Mouse (Mus musculus) midbrain, embryonic 12.5 days (tissue): ENCODE measurements at regions not wholly inside any gene's neighbourhood (a gene's known extent, or its start where the extent isn't known, plus 50 kb on each side); places are given as distances from the start of the nearest gene placed in this dataset.

Experiments
- ATAC-seq: fragments of 200-750 bp; cut with Nextera tagmentation; 2 replicates; pipeline ENCODE4 v1.8.0; 2017; ENCODE audit warnings: low read depth, moderate TSS enrichment, moderate library complexity; ENCODE audit not compliant: low FRiP score
- H3K27ac ChIP-seq: fragments of 300-500 bp; sonication (generic); replicated peaks from 2 replicates; pipeline ENCODE4 v1.5.1; 2016; ENCODE audit warnings: mild to moderate bottlenecking
- H3K27me3 ChIP-seq: fragments of 300-500 bp; sonication (generic); 2 replicates; pipeline ENCODE4 v1.6.1; 2016; ENCODE audit warnings: mild to moderate bottlenecking
- H3K36me3 ChIP-seq: fragments of 300-500 bp; sonication (generic); 2 replicates; pipeline ENCODE4 v1.6.1; 2016
- H3K4me1 ChIP-seq: fragments of 300-500 bp; sonication (generic); 2 replicates; pipeline ENCODE4 v1.6.1; 2016
- H3K4me2 ChIP-seq: fragments of 300-500 bp; sonication (generic); replicated peaks from 2 replicates; pipeline ENCODE4 v1.6.1; 2016; ENCODE audit warnings: mild to moderate bottlenecking, moderate library complexity
- H3K4me3 ChIP-seq: fragments of 300-500 bp; sonication (generic); 2 replicates; pipeline ENCODE4 v1.5.1; 2016; ENCODE audit warnings: mild to moderate bottlenecking
- H3K9ac ChIP-seq: fragments of 300-500 bp; sonication (generic); replicated peaks from 2 replicates; pipeline ENCODE4 v1.6.1; 2016; ENCODE audit warnings: mild to moderate bottlenecking, moderate library complexity
- H3K9me3 ChIP-seq: fragments of 300-500 bp; sonication (generic); 2 replicates; pipeline ENCODE4 v1.6.1; 2016; ENCODE audit warnings: mild to moderate bottlenecking
- WGBS: fragments of 180-500 bp; shearing (Covaris S2); methylation state at CpG from one replicate; pipeline ENCODE4 v1.1.7; 2016; 5-methylcytosine and 5-hydroxymethylcytosine counted together

DNA sequence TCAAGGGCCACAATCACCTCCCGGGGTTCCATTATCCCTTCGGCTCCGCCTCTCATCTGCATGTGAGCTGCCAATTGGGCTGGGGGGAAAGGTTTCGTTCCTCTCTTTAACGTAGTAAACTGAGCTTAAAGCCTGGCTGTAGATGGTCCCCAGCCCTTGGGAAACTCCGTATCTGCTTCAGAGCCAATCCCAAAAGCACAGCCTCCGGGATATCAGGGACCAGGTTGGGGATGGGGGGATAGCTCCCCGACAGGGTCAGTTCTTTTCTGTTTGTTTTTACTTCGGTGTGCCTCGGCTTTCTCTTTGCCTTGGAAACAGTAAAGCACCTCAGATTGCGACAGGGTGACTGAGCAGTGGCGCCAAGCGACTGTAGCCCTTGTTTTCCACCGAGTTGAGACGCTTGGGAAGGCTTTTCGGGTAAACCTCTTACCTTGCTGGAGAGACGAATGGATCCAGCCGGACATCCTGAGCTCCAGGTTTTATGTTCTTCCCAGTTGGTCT is 64.5 kb downstream of the Tfap2c start:
- WGBS = under 1% methylated on average over 18 of the region's 18 CpGs
- Histone ChIP-seq H3K9me3 (no peaks in the 10 kb centered on the region), H3K36me3 (no peaks in the 10 kb centered on the region), H3K9ac (peak overlapping the region; percentile 16), H3K27ac (no peak overlapping the region), H3K4me2 (peak overlapping the region; percentile 53), H3K27me3 (peaks cover 31% of the 10 kb centered on the region), H3K4me3 (peak overlapping the region; percentile 29), H3K4me1 (peaks cover 20% of the 10 kb centered on the region)
- ATAC-seq = no peak

DNA sequence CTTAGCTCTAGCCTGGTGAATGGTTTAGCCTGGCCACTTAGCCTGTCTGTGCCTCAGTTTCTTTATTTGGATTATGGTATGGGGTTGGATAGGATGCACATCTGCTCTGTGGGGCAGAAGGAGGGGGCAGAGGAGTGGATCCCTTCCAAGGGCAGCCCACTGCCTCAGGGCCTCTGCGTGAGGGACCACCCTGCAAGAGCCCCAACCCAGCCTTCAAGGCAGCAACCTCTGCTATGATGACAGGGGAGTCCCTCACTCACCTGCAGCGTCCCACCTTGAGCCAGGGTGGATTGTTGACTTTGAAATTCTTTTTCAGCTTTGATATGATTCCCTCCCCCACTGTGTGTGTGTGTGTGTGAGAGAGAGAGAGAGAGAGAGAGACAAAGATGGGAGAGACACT is 65.8 kb downstream of the Tfap2c start:
- Histone ChIP-seq H3K4me3 (no peak overlapping the region), H3K4me1 (peaks cover 20% of the 10 kb centered on the region), H3K27ac (no peak overlapping the region), H3K27me3 (peaks cover 31% of the 10 kb centered on the region), H3K9me3 (no peaks in the 10 kb centered on the region), H3K4me2 (no peak overlapping the region), H3K9ac (no peak overlapping the region), H3K36me3 (no peaks in the 10 kb centered on the region)
- 0 out of 2 replicates have a peak, but pooled peaks have one; percentile 52 for ATAC-seq
- 41% methylated on average over 2 of the region's 2 CpGs for WGBS

DNA sequence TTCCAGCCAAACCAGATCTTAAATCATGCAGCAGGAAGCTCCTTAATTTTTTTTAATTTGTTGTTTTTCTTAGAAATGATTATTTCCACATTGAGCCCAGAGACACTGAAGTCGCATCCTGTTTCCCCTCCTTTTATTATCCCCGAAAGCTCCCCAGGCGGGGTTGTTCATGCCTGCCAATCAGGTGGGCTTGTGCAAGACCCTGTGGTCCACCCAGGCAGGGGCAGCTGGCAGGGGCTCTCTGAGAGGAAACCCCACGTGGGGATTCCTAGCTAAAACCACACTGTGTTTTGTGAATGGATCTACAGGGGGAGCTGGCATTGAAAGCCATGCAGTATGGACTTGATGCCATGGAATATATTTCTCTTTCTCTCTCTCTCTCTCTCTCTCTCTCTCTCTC is 66.2 kb downstream of the Tfap2c start:
- 0 out of 2 replicates have a peak, but pooled peaks have one; percentile 23 for ATAC-seq
- Histone ChIP-seq H3K4me1 (peaks cover 20% of the 10 kb centered on the region), H3K9ac (no peak overlapping the region), H3K4me2 (no peak overlapping the region), H3K36me3 (no peaks in the 10 kb centered on the region), H3K9me3 (no peaks in the 10 kb centered on the region), H3K4me3 (no peak overlapping the region), H3K27me3 (peaks cover 31% of the 10 kb centered on the region), H3K27ac (no peak overlapping the region)
- WGBS = 33% methylated on average over 4 of the region's 4 CpGs

DNA sequence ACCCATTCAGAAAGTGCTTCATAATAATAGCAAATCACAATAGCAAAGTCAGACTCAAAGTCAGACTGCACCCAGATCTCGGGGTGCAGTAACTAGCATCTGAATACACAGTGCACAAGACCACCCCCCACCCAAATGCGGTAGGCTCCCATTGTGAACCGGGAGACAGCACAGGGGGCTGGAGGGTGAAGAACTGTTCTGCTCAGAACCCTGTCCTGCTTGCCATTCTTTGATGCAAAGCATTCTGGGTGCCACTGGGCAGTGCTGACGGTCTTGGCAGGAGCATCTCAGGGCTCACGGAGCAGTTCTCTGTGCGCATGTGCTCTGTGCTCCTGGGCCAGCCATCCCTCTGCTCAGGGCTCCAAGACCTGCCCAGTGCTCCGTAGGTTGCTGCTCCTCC is 69.8 kb downstream of the Tfap2c start:
- Histone ChIP-seq H3K9ac (no peak overlapping the region), H3K36me3 (no peaks in the 10 kb centered on the region), H3K27ac (no peak overlapping the region), H3K27me3 (peaks cover 24% of the 10 kb centered on the region), H3K4me1 (peaks cover 22% of the 10 kb centered on the region), H3K9me3 (no peaks in the 10 kb centered on the region), H3K4me3 (no peak overlapping the region), H3K4me2 (no peak overlapping the region)
- ATAC-seq = no peak
- WGBS = 87% methylated on average over 7 of the region's 7 CpGs

DNA sequence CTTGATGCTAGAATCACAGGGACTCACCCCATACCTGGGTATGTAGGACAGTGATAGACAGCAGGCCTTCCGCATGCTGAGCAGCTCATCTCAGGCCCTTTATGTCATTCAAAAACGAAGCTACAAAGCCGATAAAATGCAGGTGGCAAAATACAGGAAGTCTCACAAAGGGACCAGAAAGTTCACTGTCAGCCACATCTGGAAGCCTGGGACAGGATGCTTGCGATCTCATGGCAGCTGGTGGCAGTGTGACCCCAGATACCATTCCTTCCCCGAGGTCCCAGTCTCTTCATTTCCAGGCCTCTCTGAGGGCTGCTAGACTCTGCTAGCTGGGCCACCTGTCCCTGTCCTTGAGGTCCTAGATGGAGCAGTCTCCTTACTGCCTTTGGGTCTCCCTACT is 70.6 kb downstream of the Tfap2c start:
- Histone ChIP-seq H3K4me3 (no peak overlapping the region), H3K36me3 (no peaks in the 10 kb centered on the region), H3K27me3 (peaks cover 15% of the 10 kb centered on the region), H3K9ac (no peak overlapping the region), H3K4me2 (no peak overlapping the region), H3K4me1 (peaks cover 14% of the 10 kb centered on the region), H3K9me3 (no peaks in the 10 kb centered on the region), H3K27ac (no peak overlapping the region)
- WGBS = 71% methylated on average over 5 of the region's 5 CpGs
- ATAC-seq = no peak

DNA sequence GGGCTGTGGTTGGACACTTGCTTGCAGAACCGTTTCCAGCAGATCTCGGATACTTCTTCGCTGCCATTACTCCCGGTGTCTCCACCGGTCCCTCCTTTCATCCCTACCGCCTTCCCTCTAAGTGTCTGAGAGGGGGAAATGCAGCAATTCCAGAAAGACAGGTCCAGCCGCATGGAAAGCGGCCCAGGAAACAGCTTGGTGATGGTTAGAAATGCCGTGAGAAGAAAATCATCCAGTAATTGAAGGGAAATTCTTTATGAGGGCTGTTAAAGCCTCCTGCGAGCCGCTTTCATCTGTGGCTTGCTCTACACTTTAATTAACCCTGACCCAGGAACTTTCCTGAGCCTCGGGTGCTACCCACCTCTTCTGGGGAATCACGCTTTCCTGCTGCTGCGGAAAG is 74.3 kb downstream of the Tfap2c start:
- peaks cover 8% of the 10 kb centered on the region for H3K4me1 ChIP-seq
- no peak overlapping the region for H3K4me3 ChIP-seq
- no peaks in the 10 kb centered on the region for H3K9me3 ChIP-seq
- H3K27ac ChIP-seq = no peak overlapping the region
- peaks cover 20% of the 10 kb centered on the region for H3K27me3 ChIP-seq
- H3K9ac ChIP-seq = no peak overlapping the region
- H3K4me2 ChIP-seq = no peak overlapping the region
- ATAC-seq = no peak
- WGBS = 18% methylated on average over 13 of the region's 14 CpGs
- H3K36me3 ChIP-seq = no peaks in the 10 kb centered on the region

DNA sequence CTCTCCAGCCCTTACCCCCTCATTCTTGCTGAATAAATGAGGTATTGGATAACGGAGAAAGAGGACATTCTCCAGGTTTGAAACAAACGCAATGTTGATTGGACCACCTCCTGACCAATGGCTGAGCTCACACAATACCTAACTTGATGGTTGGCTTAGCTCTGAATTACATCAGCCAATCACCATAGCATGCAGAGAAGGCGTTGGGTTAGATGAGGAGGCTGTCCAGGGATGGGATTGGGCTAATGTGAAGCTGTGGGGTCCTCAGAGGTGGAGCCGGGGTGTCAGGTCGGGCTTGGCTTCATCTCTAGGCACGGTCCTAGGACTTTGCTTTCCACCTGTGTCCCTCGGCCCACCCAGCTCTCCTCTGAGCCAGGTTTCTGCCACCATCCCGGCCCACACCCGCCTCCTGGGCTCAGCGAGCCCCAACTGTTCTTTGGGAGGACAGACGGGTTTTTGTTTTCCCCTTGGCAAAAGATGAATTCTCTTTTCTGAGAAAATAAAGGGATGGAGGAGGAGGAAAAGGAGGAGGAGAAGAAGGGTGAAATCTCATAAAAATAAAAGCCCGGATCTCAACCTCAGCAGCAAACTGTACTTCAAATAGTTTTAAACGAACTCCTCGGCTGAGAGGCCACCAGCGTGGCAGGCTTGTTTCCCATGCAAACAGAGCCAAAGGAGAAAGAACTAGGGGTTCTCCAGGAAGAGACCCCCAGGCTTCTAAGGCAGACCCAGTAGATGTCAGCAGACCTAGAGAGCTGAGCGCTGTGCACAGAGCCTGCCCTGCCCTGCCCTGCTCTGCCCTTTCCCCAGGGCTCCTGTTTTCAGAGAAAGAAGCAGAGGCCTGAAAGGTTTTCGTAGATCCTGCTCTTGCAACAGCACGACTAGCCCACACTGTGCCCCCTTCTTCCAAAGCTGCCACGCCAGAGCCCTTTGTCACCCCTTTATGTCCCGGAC is 78.2 kb downstream of the Tfap2c start:
- Histone ChIP-seq H3K27ac (no peak overlapping the region), H3K27me3 (peaks cover 29% of the 10 kb centered on the region), H3K9ac (no peak overlapping the region), H3K4me2 (no peak overlapping the region), H3K36me3 (no peaks in the 10 kb centered on the region), H3K4me3 (no peak overlapping the region), H3K9me3 (no peaks in the 10 kb centered on the region), H3K4me1 (peaks cover 8% of the 10 kb centered on the region)
- ATAC-seq = no peak
- 67% methylated on average over 20 of the region's 20 CpGs for WGBS

DNA sequence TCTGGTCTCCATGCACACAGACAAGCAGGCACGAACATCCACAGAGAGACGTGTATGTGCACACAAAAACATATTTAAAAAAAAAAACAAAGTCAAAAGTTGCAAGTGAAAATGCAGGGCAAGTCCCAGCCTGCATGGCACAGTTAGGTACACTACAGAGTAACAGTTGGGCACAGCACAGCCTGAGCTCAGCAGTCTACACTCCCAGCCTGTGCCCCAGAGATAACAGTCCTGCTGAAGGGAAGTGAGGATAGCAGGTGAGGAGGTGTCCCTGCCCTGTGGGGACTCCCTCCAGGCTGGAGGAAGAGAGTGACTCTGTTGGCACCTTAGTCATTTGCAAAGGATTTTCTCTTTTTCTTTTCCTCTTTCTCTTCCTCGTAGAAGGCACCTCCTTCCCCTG is 80.9 kb downstream of the Tfap2c start:
- Histone ChIP-seq H3K27ac (no peak overlapping the region), H3K4me3 (no peak overlapping the region), H3K36me3 (no peaks in the 10 kb centered on the region), H3K27me3 (peaks cover 17% of the 10 kb centered on the region; the same call in 1 of the 2 replicates), H3K9ac (no peak overlapping the region), H3K4me1 (no peaks in the 10 kb centered on the region), H3K9me3 (no peaks in the 10 kb centered on the region), H3K4me2 (no peak overlapping the region)
- ATAC-seq = no peak
- WGBS = 72% methylated on average over 3 of the region's 3 CpGs

DNA sequence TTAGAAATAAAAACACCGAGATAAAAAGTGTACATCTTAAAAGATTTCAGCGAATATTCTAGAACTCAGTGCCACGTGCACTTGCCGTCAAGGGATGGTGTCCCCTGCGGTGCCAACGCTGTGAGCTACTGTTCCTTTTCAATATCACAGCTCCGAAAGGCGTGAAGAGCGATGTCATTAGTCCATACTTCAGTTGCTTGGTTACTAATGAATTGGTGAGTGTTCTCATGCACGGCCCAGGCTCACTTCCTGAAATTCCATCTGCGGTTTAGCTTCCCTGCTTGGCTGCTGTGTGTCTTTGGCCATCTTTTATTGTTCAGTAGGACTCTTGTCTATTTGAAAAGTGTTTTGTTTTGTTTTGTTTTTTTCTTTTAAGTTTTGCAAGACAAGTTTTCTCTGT is 93.2 kb downstream of the Tfap2c start:
- no peak overlapping the region for H3K4me3 ChIP-seq
- no peaks in the 10 kb centered on the region for H3K9me3 ChIP-seq
- no peaks in the 10 kb centered on the region for H3K36me3 ChIP-seq
- H3K9ac ChIP-seq = no peak overlapping the region
- H3K27me3 ChIP-seq = peaks cover 26% of the 10 kb centered on the region
- WGBS = 78% methylated on average over 11 of the region's 11 CpGs
- no peak overlapping the region for H3K4me2 ChIP-seq
- peaks cover 4% of the 10 kb centered on the region for H3K4me1 ChIP-seq
- no peak for ATAC-seq
- H3K27ac ChIP-seq = no peak overlapping the region

DNA sequence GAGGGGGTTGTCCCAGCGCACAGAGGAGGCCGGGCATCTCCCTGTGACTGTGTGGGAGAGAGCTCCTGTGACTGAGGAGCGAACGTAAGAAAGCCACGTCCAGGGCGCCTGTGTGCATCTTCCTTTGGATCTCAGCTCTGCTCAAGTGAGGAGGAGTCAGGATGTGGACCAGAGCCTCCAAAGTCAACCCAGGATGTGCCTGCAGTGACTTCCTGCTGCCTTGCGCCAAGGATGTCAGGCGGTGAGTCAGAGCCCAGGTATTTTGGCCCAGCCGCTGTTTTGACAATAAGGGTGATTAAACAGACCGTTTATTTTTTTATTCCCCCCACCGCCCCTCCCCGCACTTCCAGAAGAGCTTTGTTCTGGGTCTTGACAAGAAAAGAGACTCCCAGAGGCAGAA is 94.5 kb downstream of the Tfap2c start:
- Histone ChIP-seq H3K4me2 (no peak overlapping the region), H3K9ac (no peak overlapping the region), H3K36me3 (no peaks in the 10 kb centered on the region), H3K9me3 (no peaks in the 10 kb centered on the region), H3K27me3 (peaks cover 28% of the 10 kb centered on the region), H3K4me1 (peaks cover 4% of the 10 kb centered on the region), H3K27ac (no peak overlapping the region), H3K4me3 (no peak overlapping the region)
- WGBS = 36% methylated on average over 12 of the region's 12 CpGs
- no peak for ATAC-seq

DNA sequence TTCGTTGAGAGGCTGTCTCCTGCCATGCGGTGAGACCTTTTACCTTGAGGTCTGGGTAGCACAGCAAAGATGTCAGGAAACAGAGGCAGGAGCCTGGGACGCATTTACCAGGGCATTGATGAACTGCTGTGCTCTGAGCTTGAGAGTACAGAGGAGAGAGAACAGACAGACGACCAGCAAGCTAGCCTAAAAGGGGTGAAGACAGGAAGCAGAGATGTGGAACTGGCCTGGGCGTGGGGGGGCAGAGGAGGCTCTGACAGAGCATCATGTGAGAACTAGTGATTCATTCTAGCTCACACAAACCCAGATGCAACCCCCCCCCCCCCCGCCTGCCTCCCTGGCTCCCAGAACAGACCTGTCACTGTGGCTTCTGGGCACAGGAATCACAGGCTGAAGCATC is 95.1 kb downstream of the Tfap2c start:
- Histone ChIP-seq H3K27me3 (peaks cover 28% of the 10 kb centered on the region), H3K27ac (no peak overlapping the region), H3K36me3 (no peaks in the 10 kb centered on the region), H3K9ac (no peak overlapping the region), H3K4me3 (no peak overlapping the region), H3K4me1 (peaks cover 4% of the 10 kb centered on the region), H3K9me3 (no peaks in the 10 kb centered on the region), H3K4me2 (no peak overlapping the region)
- WGBS = 53% methylated on average over 6 of the region's 6 CpGs
- no peak for ATAC-seq

DNA sequence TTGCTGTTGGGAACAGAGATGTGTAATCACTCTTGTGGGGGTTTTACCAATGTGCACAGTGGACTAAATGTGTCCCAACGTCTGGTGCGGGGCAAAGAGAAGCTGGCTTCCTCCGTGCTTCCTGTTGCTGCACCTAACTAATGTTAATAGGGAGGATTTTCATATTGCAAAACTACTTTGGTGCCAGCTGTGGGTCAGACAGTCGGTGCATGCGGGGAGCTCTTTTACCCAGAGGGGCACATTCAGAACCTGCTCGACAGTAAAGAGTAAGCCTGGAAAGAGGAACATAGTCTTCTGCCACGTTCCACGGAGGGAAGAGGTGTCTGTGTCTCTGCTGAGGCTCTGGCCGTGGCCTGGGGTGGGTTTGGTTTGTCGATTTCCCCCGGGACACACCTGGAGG is 98.7 kb downstream of the Tfap2c start:
- Histone ChIP-seq H3K36me3 (no peaks in the 10 kb centered on the region), H3K4me1 (peaks cover 4% of the 10 kb centered on the region), H3K4me2 (no peak overlapping the region), H3K9me3 (no peaks in the 10 kb centered on the region), H3K4me3 (no peak overlapping the region), H3K9ac (no peak overlapping the region), H3K27me3 (peaks cover 28% of the 10 kb centered on the region), H3K27ac (no peak overlapping the region)
- 75% methylated on average over 11 of the region's 11 CpGs for WGBS
- no peak for ATAC-seq
